Mouse (Mus musculus) forebrain, embryonic 10.5 days (tissue): ENCODE data around the gene Cldn18. TPM values are rescaled to one million over a fixed set of nuclear protein-coding genes. Genes with fewer than 3 reads are reported as not detected.

Source experiments
- DNase-seq: peaks from one replicate; pipeline ENCODE4 v3.0.0-alpha.2; 2017; ENCODE audit warnings: low spot score; ENCODE audit errors: extremely low spot score
- H3K27ac ChIP-seq: fragments of 300-500 bp; sonication (generic); 2 replicates; pipeline ENCODE4 v1.5.1; 2016; ENCODE audit warnings: mild to moderate bottlenecking
- H3K27me3 ChIP-seq: fragments of 300-500 bp; sonication (generic); 2 replicates; pipeline ENCODE4 v1.6.1; 2016; ENCODE audit warnings: mild to moderate bottlenecking; ENCODE audit not compliant: poor library complexity, severe bottlenecking
- H3K36me3 ChIP-seq: fragments of 300-500 bp; sonication (generic); replicated peaks from 2 replicates; pipeline ENCODE4 v1.6.1; 2016; ENCODE audit warnings: mild to moderate bottlenecking, moderate library complexity
- H3K4me1 ChIP-seq: fragments of 300-500 bp; sonication (generic); 2 replicates; pipeline ENCODE4 v1.6.1; 2016
- H3K4me3 ChIP-seq: fragments of 300-500 bp; sonication (generic); 2 replicates; pipeline ENCODE4 v1.5.1; 2016; ENCODE audit warnings: mild to moderate bottlenecking, moderate library complexity
- H3K9me3 ChIP-seq: fragments of 300-500 bp; sonication (generic); 2 replicates; pipeline ENCODE4 v1.6.1; 2016; ENCODE audit warnings: mild to moderate bottlenecking, moderate library complexity
- WGBS: fragments of 180-500 bp; shearing (Covaris S2); methylation state at CpG from one replicate; pipeline ENCODE4 v1.1.7; 2016; 5-methylcytosine and 5-hydroxymethylcytosine counted together
- polyA plus RNA-seq: library from polyadenylated mRNA; unstranded; fragments of >200 nt; fragmentation: Nextera tagmentation; extraction: Ambion mirVana; gene quantifications from 2 replicates; pipeline ENCODE4 v1.2.1, GENCODE M21; 2016

The Cldn18 gene
- polyA plus RNA-seq, 1 experiment from 2014 or later, result 0.16 TPM

DNA sequence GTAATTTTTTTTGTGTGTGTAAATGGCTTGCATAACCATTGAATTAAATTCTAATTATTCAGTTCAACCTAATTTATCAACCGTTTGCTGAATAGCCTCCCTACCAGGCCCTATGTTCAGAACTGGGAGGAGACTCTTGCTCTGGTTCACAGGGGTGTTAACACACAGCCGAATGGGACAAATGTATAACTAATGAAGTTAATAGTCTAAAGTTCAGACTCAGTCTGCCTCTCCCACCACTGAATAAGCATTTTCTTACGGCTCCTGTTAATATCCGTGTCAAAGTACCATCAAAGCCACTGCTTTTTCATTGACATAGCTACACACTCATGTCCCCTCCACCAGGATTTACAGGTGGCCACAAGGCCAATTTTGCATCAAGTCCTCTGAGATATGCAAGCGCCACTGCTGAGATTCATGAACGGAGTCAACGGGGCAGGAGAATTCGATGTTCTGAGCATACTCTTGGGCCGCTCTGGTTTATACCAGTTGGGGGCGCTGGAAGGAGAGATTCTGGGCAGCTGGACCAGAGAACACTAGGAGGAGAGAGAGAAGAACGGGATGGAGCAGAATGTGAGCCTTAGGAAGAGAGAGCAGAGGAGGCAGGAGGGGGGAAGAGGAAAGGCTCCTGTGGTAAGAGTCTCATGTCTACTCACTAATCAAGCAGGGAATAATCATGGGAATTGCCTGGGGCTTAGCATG lies 9.5 kb downstream of the Cldn18 start:
- Histone ChIP-seq H3K4me3 (no peak overlapping the region), H3K36me3 (no peaks in the 10 kb centered on the region), H3K27ac (no peak overlapping the region), H3K4me1 (no peaks in the 10 kb centered on the region), H3K9me3 (no peaks in the 10 kb centered on the region), H3K27me3 (no peaks in the 10 kb centered on the region)
- DNase-seq, result no peak
- WGBS, result 74% methylated on average over 11 of the region's 11 CpGs

DNA sequence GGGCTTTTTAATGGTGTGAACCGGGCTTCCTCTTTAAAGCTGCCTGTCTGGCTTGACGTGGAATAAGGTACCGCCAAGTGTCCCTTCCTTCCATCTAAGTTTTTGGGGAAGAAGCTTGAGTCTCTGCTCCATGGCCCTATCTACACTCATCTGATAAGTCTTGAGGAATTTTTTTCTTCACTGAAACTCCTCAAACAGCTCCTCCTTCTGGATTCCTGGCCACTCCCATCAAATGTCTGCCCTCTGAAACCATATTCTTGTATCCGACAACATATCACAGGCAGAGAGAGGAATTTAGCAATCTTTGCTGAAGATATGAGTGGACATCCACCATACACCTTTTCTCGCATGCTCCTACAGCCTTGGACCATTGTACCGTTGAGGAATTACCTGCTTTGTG lies 10.8 kb downstream of the Cldn18 start:
- 91% methylated on average over 6 of the region's 6 CpGs for WGBS
- H3K36me3 ChIP-seq, result no peaks in the 10 kb centered on the region
- H3K9me3 ChIP-seq, result no peaks in the 10 kb centered on the region
- DNase-seq, result no peak
- no peak overlapping the region for H3K27ac ChIP-seq
- no peak overlapping the region for H3K4me3 ChIP-seq
- no peaks in the 10 kb centered on the region for H3K27me3 ChIP-seq
- no peaks in the 10 kb centered on the region for H3K4me1 ChIP-seq

DNA sequence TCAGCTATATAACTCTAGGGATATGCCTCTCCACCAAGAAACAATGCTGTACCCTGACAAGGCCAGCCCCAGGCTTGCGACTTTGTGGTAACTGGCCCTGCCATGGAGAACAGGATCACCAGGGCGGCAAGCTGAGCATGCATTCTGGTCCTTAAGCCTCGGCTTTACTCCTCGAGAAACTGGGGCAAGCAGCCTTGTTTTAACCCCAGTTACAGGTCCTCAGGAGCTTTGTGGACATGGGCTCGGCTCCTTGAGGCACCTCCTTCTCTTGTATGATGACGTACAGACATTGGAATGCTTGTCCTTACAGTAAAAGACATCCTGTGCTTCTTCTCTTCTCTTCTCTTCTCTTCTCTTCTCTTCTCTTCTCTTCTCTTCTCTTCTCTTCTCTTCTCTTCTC lies 13.4 kb downstream of the Cldn18 start:
- 81% methylated on average over 6 of the region's 6 CpGs for WGBS
- no peaks in the 10 kb centered on the region for H3K36me3 ChIP-seq
- no peaks in the 10 kb centered on the region for H3K4me1 ChIP-seq
- no peaks in the 10 kb centered on the region for H3K27me3 ChIP-seq
- no peak overlapping the region for H3K4me3 ChIP-seq
- no peaks in the 10 kb centered on the region for H3K9me3 ChIP-seq
- no peak overlapping the region for H3K27ac ChIP-seq
- DNase-seq, result no peak

DNA sequence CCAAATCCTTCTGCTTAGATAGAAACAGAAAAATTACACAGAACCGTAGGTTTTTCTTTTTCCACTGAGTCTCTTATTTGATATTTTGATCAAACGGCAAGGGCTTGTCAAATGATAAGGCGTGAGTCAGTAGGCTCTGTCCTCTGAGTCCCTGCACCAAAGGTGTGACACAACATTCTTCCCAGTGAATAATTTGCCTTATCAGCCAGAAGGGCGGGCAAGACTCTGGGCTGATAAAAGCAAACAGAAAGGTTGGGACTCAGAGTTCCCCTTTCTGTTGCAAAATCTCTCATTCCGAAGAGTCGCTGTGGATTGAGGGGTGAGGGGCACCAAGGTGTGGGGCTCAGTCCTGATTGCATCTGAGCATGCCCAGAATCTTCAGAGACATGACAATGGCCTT lies 14.9 kb downstream of the Cldn18 start:
- no peak overlapping the region for H3K4me3 ChIP-seq
- no peaks in the 10 kb centered on the region for H3K4me1 ChIP-seq
- H3K36me3 ChIP-seq, result no peaks in the 10 kb centered on the region
- H3K27ac ChIP-seq, result no peak overlapping the region
- H3K9me3 ChIP-seq, result no peaks in the 10 kb centered on the region
- no peaks in the 10 kb centered on the region for H3K27me3 ChIP-seq
- no peak for DNase-seq
- WGBS, result 92% methylated on average over 6 of the region's 6 CpGs

DNA sequence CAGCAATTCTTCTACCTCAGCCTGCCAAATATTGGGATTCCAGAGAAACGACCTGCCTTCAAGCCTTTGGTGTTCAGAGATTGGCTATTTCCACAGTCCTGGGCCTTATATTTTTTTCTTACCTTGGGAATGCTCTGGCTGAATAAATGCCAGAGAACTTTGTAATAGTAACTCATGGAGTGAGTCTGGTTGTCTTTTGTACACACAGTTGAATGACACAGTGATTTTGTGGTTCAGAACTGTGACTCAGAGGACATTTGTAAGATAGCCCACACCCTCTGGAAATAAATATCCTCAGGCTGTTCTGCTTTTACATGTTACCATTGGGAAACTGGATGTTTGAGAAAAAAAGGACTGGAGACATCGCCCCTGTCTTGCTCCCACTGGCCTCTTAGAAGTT lies 15.9 kb downstream of the Cldn18 start:
- Histone ChIP-seq H3K27ac (no peak overlapping the region), H3K27me3 (no peaks in the 10 kb centered on the region), H3K4me3 (no peak overlapping the region), H3K36me3 (no peaks in the 10 kb centered on the region), H3K4me1 (no peaks in the 10 kb centered on the region), H3K9me3 (no peaks in the 10 kb centered on the region)
- DNase-seq, result no peak
- WGBS, result 88% methylated on average over 2 of the region's 2 CpGs

DNA sequence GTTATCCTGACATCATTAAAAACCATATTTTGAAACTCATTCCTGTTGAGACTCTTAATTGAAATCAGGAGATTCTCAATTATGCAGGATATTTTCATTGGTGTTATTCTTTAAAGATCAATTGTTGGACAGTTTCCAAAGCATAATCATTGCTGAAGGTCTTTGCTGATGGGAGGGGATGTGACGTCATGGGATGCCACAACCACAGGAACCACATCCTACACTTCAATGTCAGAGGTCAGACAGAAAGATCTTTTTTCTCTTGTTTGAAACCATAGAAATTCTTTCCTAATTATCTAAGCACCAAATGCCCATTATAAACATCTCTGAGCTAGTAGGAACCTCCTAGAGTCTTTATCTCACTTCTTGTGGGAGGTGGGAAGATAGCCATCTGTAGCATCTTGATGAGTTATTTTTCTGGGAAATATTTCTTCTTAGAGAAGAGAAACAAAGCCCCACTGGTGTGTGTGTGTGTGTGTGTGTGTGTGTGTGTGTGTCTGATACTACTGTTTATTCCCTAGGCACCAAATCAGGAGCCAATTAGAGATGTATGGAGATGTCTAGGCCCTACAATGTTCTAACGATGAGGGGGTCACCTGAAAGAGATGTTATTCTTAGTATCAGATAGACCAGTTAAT lies 17.2 kb downstream of the Cldn18 start:
- 87% methylated on average over 2 of the region's 2 CpGs for WGBS
- Histone ChIP-seq H3K4me1 (no peaks in the 10 kb centered on the region), H3K27ac (no peak overlapping the region), H3K27me3 (no peaks in the 10 kb centered on the region), H3K9me3 (no peaks in the 10 kb centered on the region), H3K4me3 (no peak overlapping the region), H3K36me3 (no peaks in the 10 kb centered on the region)
- no peak for DNase-seq

DNA sequence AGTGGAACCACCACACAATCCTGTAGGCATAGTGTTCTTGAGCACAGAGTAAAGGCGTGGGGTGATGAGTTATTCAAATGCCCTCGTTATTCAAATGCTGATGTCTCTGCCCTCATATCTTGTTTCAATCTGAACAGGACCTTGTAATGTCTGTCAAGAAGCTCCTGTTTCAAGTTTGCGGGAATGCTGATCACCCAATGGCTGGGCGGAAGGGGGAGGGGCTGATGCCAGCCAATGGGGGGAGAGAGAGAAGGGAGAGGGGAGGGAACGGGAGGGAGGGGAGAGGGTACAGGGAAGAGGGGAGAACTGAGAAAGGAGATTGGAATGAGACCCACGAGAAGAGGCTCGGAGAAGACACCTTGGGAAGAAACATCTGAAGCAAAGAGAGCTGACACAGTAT lies 22.1 kb downstream of the Cldn18 start:
- H3K4me1 ChIP-seq, result no peaks in the 10 kb centered on the region
- DNase-seq, result no peak
- WGBS, result 75% methylated on average over 7 of the region's 7 CpGs
- no peak overlapping the region for H3K4me3 ChIP-seq
- no peaks in the 10 kb centered on the region for H3K9me3 ChIP-seq
- H3K27me3 ChIP-seq, result no peaks in the 10 kb centered on the region
- H3K27ac ChIP-seq, result no peak overlapping the region
- H3K36me3 ChIP-seq, result no peaks in the 10 kb centered on the region

DNA sequence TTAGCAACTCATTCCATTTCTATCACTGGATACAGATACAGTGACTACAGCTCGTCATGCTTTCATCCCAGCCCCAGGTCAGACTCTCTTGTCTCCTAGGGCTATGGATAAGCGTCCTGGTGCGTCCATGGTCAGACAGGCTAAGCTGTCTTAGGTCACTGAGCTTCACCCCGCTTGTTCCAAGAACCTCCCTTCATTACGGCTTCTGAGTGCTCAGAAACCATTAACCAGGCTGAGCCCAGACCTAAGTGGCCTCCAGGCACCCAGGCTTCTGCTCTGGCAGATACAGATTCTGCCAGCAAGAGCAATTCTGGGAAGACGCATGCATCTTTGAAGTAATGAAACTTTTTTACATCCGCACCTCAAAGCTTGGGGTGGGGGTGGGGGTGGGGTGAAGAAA lies 26.7 kb downstream of the Cldn18 start:
- no peak overlapping the region for H3K27ac ChIP-seq
- WGBS, result 85% methylated on average over 7 of the region's 7 CpGs
- H3K9me3 ChIP-seq, result no peaks in the 10 kb centered on the region
- no peaks in the 10 kb centered on the region for H3K27me3 ChIP-seq
- DNase-seq, result no peak
- H3K4me3 ChIP-seq, result no peak overlapping the region
- H3K4me1 ChIP-seq, result peaks cover 2% of the 10 kb centered on the region; the same call in 1 of the 2 replicates
- H3K36me3 ChIP-seq, result no peaks in the 10 kb centered on the region

DNA sequence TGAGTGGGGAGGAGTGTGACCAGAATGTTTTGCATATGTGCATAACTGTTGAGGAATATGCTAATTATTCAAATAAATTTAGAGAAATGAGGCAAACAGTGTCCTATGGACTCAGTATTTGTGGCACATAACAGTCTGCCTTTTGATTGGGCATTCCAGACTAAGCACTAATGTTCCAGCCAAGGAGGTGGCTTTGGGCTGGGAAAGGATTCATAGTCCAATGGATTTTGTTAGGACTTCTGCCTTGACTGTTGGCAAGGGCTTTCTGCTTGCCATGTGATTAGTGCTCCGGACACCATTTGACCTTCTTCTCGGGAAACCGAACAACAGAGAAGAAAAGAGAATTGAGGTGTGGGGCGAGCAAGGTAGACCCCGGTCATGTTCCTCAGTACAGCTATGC lies 27.3 kb downstream of the Cldn18 start:
- Histone ChIP-seq H3K4me1 (peaks cover 8% of the 10 kb centered on the region; the same call in 1 of the 2 replicates), H3K4me3 (no peak overlapping the region), H3K27ac (no peak overlapping the region), H3K27me3 (no peaks in the 10 kb centered on the region), H3K36me3 (no peaks in the 10 kb centered on the region), H3K9me3 (no peaks in the 10 kb centered on the region)
- 95% methylated on average over 5 of the region's 5 CpGs for WGBS
- DNase-seq, result no peak

DNA sequence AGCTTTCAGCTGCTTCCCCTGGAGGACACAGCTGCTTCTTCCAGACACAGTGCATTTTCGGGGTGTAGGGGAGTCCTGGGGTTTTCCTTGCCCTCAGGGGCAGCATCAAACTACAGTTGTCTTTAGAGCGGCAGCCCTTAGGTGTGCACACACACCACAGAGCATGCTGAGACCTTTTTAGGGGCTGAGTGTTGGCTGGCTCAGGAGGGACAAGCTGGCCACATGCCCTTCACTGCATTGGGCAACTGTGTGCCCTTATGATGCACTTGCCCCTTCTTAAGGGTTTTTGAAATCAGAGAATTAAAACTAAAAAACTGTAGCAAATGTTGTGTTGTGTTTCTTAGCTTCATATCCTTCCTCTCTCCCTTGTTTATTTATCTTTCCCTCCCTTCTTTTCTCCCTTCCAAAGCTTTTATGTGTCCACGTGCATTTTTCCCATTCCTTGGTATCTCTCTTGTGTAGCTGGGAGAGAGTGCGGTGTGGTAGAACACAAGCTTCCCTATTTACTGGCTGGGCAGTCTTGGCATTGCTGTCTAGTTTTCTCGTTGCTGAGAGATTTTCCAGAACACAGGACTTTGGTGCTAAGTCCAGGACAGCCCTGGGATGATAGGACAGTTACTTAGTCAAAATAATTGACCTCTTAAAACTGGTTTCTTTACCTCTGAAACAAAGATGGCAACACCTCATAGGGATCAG lies 31.4 kb downstream of the Cldn18 start:
- no peak for DNase-seq
- no peaks in the 10 kb centered on the region for H3K9me3 ChIP-seq
- H3K27ac ChIP-seq, result no peak overlapping the region
- 79% methylated on average over 5 of the region's 5 CpGs for WGBS
- no peak overlapping the region for H3K4me3 ChIP-seq
- H3K4me1 ChIP-seq, result peaks cover 11% of the 10 kb centered on the region; the same call in 1 of the 2 replicates
- no peaks in the 10 kb centered on the region for H3K27me3 ChIP-seq
- H3K36me3 ChIP-seq, result no peaks in the 10 kb centered on the region

DNA sequence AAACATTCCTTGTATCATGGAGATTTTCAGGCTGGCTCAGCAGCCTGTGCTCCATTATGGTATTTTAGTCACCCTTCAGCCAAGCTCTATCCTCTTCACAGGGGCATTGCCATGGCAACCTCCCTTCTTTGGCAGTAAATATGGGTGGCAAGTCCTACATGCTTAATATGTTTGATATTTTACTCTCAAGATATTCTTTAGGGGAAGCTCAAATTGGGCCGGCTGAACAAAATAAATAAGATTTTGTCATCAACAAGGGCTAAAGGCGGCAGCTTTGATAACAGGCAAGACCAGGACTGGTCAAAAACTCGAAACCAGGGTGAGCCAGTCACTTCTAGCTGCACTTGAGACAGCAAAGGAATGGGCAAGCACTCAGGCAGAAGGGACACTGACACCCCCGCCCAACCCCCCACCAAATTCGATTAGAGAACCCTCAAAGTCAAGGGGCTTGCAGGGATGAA lies 32.0 kb downstream of the Cldn18 start:
- no peaks in the 10 kb centered on the region for H3K9me3 ChIP-seq
- H3K36me3 ChIP-seq, result no peaks in the 10 kb centered on the region
- WGBS, result 79% methylated on average over 5 of the region's 5 CpGs
- H3K27me3 ChIP-seq, result no peaks in the 10 kb centered on the region
- peaks cover 15% of the 10 kb centered on the region; the same call in 1 of the 2 replicates for H3K4me1 ChIP-seq
- H3K27ac ChIP-seq, result no peak overlapping the region
- no peak overlapping the region for H3K4me3 ChIP-seq
- no peak for DNase-seq

DNA sequence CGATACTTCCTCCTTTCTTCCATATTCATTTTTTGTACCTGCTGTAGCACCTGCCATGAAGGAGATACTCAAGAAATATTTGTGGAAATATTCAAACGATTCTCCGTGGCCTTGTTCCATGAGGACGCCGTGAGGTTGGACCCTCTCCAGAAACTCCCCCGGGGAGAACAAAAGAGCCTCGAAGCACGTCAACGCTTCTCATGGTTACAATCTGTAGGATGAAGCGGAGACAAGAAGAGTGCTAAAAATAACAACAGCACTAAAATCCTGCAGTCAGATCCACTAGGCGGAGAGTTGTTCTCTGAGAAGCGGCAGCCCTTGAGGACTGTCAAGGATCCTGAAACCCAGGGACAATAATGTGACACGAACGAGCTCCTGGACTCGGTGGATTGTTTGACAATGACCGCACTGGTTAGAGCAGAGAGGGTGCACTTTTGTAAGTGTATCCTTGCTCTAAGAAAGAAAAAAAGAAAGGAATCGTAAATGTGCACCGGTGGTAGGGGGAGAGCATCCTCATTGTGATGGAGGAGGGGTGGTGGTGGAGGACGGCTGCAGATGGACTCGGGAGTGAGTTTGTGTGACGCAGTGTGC lies 35.0 kb downstream of the Cldn18 start:
- Histone ChIP-seq H3K4me1 (peaks cover 15% of the 10 kb centered on the region; the same call in 1 of the 2 replicates), H3K36me3 (no peaks in the 10 kb centered on the region), H3K4me3 (no peak overlapping the region), H3K27me3 (no peaks in the 10 kb centered on the region), H3K9me3 (no peaks in the 10 kb centered on the region), H3K27ac (no peak overlapping the region)
- no peak for DNase-seq
- 94% methylated on average over 21 of the region's 21 CpGs for WGBS

DNA sequence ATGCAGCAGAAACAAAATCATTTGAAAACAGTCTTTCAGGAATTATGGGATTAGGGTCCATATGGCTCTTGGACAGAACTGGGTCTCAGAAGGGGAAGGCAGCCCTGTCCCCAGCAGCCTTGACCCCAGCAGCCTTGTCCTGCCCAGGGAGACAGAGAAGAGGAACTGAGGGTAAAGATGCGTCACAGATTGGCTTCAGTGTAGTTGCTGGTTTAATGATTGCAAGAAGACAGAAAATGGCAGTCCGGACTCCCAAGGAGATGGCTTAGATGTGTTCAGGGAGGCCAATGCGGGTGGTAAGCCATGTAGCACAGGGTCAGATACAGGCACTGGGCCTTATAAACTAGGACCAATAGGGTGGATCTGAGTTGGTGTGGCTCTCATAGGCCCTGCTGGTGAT lies 41.4 kb downstream of the Cldn18 start:
- H3K4me3 ChIP-seq, result no peak overlapping the region
- H3K27me3 ChIP-seq, result no peaks in the 10 kb centered on the region
- no peak for DNase-seq
- WGBS, result 91% methylated on average over 3 of the region's 3 CpGs
- 0 out of 2 replicates have a peak, but pooled peaks cover 4% of the 10 kb centered on the region for H3K4me1 ChIP-seq
- no peak overlapping the region for H3K27ac ChIP-seq
- H3K9me3 ChIP-seq, result no peaks in the 10 kb centered on the region
- peaks cover 17% of the 10 kb centered on the region for H3K36me3 ChIP-seq
